Mouse (Mus musculus): ENCODE data around the gene Ddx39b.

- TF ChIP-seq POLR2A (IDR thresholded peaks at IDR 0.05; ENCODE audit: extremely low read depth, insufficient read depth, low read length) = no peak
- no peak for TF ChIP-seq CTCF (IDR thresholded peaks at IDR 0.05; ENCODE audit: low read depth, low read length)
Measured at GRCm38 (mm10) chr17:35247144-35247543, 5.6 kb downstream of the Ddx39b start.
